Mouse (Mus musculus) intestine, postnatal 0 days (tissue): ENCODE results near the gene 5730522E02Rik. TPM values are rescaled to one million over a fixed set of nuclear protein-coding genes. Genes with fewer than 3 reads are reported as not detected.
"Not testable (repeated sequence)": the region's sequence is repeated elsewhere in the genome, so short reads cannot be mapped to it uniquely, and the experiment has no call there.

Experiments used
- ATAC-seq: fragments of 200-750 bp; cut with Nextera tagmentation; 2 replicates; pipeline ENCODE4 v1.8.0; 2017; ENCODE audit warnings: mild to moderate bottlenecking, moderate TSS enrichment, moderate library complexity
- H3K27ac ChIP-seq: fragments of 300-500 bp; sonication (generic); 2 replicates; pipeline ENCODE4 v1.5.1; 2014; ENCODE audit warnings: mild to moderate bottlenecking, low read depth, low read length, moderate library complexity
- H3K27me3 ChIP-seq: fragments of 300-500 bp; sonication (generic); replicated peaks from 2 replicates; pipeline ENCODE4 v1.6.1; 2014; ENCODE audit warnings: low read length, mixed read lengths; ENCODE audit not compliant: control insufficient read depth, insufficient read depth
- H3K36me3 ChIP-seq: fragments of 300-500 bp; sonication (generic); 2 replicates; pipeline ENCODE4 v1.6.1; 2014; ENCODE audit warnings: mild to moderate bottlenecking, moderate library complexity; ENCODE audit not compliant: control insufficient read depth, insufficient read depth
- H3K4me1 ChIP-seq: fragments of 300-500 bp; sonication (generic); replicated peaks from 2 replicates; pipeline ENCODE4 v1.6.1; 2014; ENCODE audit warnings: antibody characterized with exemption, low read length, mixed read lengths; ENCODE audit not compliant: control insufficient read depth, insufficient read depth
- H3K4me2 ChIP-seq: fragments of 300-500 bp; sonication (generic); replicated peaks from 2 replicates; pipeline ENCODE4 v1.6.1; 2014; ENCODE audit warnings: low read depth, mild to moderate bottlenecking, moderate library complexity
- H3K4me3 ChIP-seq: fragments of 300-500 bp; sonication (generic); 2 replicates; pipeline ENCODE4 v1.5.1; 2014; ENCODE audit warnings: low read depth, low read length
- H3K9ac ChIP-seq: fragments of 300-500 bp; sonication (generic); 2 replicates; pipeline ENCODE4 v1.6.1; 2014; ENCODE audit warnings: mild to moderate bottlenecking, low read depth, low read length
- H3K9me3 ChIP-seq: fragments of 300-500 bp; sonication (generic); 2 replicates; pipeline ENCODE4 v1.6.1; 2016; ENCODE audit warnings: mixed run types; ENCODE audit not compliant: control insufficient read depth
- CTCF ChIP-seq: sonication (generic); IDR thresholded peaks from 2 replicates; pipeline ENCODE4 v1.5.1; 2016; ENCODE audit warnings: low read depth, mild to moderate bottlenecking, control low read depth, antibody characterized with exemption, moderate library complexity
- WGBS: fragments of 180-500 bp; shearing (Covaris S2); extraction: QIAGEN DNeasy Blood & Tissue Kit; methylation state at CpG from one replicate; pipeline ENCODE4 v1.1.7; 2014; 5-methylcytosine and 5-hydroxymethylcytosine counted together
- polyA plus RNA-seq: library from polyadenylated mRNA; unstranded; fragments of >200 nt; fragmentation: Nextera tagmentation; extraction: Ambion mirVana; gene quantifications from 2 replicates; pipeline ENCODE4 v1.2.1, GENCODE M21; 2015

Gene 5730522E02Rik
- polyA plus RNA-seq, result 0.59 and 0.77 TPM in 2 replicates

DNA sequence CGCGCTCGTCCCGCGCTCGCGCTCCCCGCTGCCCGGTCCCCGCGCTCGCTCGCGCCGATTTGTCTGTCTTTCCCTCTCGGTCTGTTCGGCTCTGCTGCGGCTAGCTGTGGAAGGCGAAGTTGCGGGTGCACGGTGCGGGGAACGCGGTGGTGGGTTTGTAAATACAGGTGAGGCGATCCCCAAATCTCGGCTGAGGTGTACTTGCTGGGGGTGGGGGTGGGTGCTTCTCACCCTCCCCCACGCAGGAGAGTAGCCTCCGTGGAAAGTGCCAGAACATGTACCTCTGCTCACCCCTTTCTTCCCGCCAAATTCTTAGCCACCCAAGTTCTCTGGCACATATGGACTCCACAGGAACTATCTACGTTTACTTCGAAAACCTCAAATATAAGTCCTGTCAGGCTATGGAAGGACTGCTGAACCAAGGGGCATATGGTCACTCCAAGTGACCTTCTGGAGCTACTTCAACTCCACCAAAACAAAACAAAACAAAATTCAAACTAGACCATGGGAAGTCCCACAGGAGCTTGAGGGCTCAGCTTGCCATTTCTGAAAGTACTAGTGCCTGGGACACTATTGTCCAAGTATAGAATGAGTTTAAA is at the start of gene 5730522E02Rik:
TSS of gene 5730522E02Rik (minus strand) at position 182 of the 599 bp plus-strand sequence.
- Histone ChIP-seq H3K9ac (peak within 1 kb of the TSS; percentile 93), H3K36me3 (no peaks in the 10 kb centered on the region), H3K27ac (peak within 1 kb of the TSS; percentile 96), H3K27me3 (no peaks in the 10 kb centered on the region), H3K4me3 (peak within 1 kb of the TSS; percentile 68), H3K4me1 (no peaks in the 10 kb centered on the region; the same call in 1 of the 2 replicates), H3K4me2 (peak within 1 kb of the TSS; percentile 93), H3K9me3 (no peaks in the 10 kb centered on the region)
- no peak for ATAC-seq
- under 1% methylated on average over 30 of the region's 31 CpGs for WGBS
- no peak for TF ChIP-seq CTCF

DNA sequence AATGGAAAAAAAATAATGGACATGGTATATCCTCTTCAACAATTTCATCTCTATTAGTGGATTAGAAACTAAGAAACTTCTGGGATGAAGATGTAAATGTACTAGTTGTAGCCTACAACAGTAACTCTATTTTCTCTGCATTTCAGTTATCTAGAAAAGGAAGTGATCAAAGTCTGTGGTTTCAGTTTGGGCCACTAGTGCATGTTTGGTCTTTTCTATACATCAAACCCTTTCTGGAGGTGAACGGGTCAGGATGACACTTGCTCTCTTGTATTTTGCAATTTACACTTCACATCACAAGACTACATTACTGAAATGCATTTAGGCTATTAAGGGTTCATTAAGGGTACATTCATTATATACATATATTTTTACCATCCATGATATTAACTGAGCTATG is 26.0 kb upstream of the 5730522E02Rik start:
- ATAC-seq, result no peak
- no peaks in the 10 kb centered on the region for H3K36me3 ChIP-seq
- WGBS, result 85% methylated on average over 1 of the region's 1 CpGs

DNA sequence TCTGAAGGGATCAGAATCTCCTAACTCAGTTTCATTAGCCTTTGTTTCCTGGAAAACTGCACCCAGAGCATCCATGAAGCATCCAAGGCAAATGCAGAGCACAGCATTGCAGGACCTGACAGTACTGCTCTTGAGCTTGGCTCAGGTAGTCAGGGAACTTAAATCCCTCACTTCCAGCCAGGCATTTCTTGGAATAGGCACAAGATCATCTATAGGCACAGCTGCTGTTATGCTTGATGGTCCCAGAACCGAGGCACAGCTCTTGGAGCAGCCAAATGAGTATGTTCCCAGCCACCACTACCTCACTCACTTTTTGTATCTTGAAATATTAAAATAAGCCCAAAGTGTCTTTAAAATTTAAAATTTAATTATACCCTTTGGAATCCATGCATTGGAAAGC is 19.3 kb upstream of the 5730522E02Rik start:
- no peaks in the 10 kb centered on the region for H3K36me3 ChIP-seq

More for the DNA sequence above, 26.0 kb upstream of the 5730522E02Rik start:
- no peak overlapping the region for H3K27ac ChIP-seq
- no peak for TF ChIP-seq CTCF
- H3K9me3 ChIP-seq, result no peaks in the 10 kb centered on the region
- H3K4me1 ChIP-seq, result no peaks in the 10 kb centered on the region; the same call in 1 of the 2 replicates
- H3K4me3 ChIP-seq, result no peak overlapping the region
- no peak overlapping the region for H3K4me2 ChIP-seq
- no peaks in the 10 kb centered on the region for H3K27me3 ChIP-seq
- no peak overlapping the region for H3K9ac ChIP-seq

DNA sequence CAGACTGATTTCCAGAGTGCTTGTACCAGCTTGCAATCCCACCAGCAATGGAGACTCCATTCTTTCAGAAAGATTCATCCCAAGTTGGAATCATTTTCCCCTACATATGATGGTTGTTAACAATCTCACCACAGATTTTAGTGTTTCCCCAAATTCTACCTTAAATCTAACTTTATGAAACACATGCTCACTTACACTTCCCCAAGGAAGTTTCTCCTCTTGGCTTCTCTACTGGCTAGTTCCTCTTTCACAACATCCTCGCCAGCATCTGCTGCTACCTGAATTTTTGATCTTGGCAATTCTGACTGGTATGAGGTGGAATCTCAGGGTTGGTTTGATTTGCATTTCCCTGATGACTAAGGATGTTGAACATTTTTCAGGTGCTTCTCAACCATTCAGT is 3.1 kb upstream of the 5730522E02Rik start:
- not testable (repeated sequence) for H3K9me3 ChIP-seq, H3K27ac ChIP-seq, H3K27me3 ChIP-seq, H3K4me2 ChIP-seq, ATAC-seq, H3K4me3 ChIP-seq, H3K9ac ChIP-seq, H3K36me3 ChIP-seq, H3K4me1 ChIP-seq
- WGBS, result 88% methylated on average over 1 of the region's 1 CpGs

More for the DNA sequence above, 19.3 kb upstream of the 5730522E02Rik start:
- Histone ChIP-seq H3K4me2 (no peak overlapping the region), H3K4me1 (no peaks in the 10 kb centered on the region; the same call in 1 of the 2 replicates), H3K4me3 (no peak overlapping the region), H3K27me3 (no peaks in the 10 kb centered on the region), H3K27ac (no peak overlapping the region), H3K9ac (no peak overlapping the region), H3K9me3 (no peaks in the 10 kb centered on the region)
- TF ChIP-seq CTCF, result no peak
- WGBS, result 78% methylated on average over 1 of the region's 1 CpGs
- no peak for ATAC-seq

DNA sequence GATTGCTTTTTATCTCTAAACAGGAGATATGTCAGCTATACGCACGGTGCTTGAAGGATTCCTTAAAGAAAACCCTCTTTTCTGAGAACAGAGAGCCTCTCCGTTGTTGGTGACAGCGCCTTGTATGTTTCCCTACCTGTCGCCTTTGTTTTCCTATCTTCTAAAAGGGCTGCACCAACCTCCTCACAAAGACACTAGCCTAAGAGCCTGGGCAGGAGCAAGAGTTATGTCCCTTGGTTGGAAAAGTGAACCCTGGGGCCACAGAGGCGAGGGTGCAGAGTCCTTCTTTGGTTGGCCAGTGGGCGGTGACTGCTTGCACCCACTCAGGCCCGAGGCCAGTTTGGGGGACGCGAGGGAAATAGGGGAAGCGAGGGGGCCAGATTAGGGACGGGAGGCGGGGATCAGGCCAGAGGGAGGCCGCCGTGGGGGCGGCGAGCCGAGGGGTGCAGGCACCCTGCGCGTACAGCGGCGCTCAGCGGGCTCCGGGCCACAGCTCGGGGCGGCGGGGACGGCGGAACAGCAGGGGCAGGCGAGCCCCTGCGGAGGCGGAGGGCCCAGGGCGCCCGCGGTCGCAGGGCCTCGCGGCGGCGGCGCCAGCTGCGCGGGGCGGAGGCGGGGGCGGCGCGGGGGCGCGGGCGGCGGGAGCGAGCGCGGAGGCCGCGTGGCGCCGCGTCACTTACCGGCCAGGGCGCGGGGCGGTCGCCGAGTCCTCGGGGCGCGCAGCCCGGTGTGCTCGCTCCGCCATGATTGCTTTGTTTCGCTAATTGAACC is 567 bp downstream of the 5730522E02Rik start:
- Histone ChIP-seq H3K4me2 (peak overlapping the region; percentile 93), H3K36me3 (no peaks in the 10 kb centered on the region), H3K27me3 (no peaks in the 10 kb centered on the region), H3K9ac (peak overlapping the region; percentile 93), H3K27ac (peak overlapping the region; percentile 96), H3K9me3 (no peaks in the 10 kb centered on the region), H3K4me3 (peak overlapping the region; percentile 68), H3K4me1 (no peaks in the 10 kb centered on the region; the same call in 1 of the 2 replicates)
- peak; percentile 94 for ATAC-seq
- 1% methylated on average over 62 of the region's 73 CpGs for WGBS
- peak; percentile 34; the same call in 1 of the 2 replicates for TF ChIP-seq CTCF

DNA sequence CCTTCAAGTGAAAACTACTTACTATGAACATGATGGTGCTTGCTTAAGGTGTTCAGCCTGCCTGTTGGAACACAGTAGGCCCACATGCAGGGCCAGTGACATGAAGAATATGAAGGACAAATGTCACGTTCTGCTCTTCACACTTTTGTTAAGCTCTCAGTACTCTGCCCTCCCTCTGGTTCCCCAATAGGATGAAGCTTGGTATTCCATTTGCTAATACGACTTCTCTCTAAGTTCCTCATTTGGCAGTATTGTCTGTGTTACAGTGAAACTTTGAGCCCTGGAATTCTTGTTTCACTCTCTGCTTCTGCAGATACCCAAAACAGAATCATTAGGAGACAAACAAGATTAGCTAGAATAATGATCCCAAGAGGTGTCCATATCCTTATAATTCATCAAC is 7.1 kb downstream of the 5730522E02Rik start:
- no peak overlapping the region for H3K9ac ChIP-seq
- no peaks in the 10 kb centered on the region for H3K4me1 ChIP-seq
- whole genome bisulfite sequencing, result 71% methylated on average over 2 of the region's 2 CpGs
- H3K4me2 ChIP-seq, result no peak overlapping the region
- no peaks in the 10 kb centered on the region for H3K27me3 ChIP-seq
- no peak overlapping the region for H3K27ac ChIP-seq
- no peak for TF ChIP-seq CTCF
- no peak overlapping the region for H3K4me3 ChIP-seq
- H3K36me3 ChIP-seq, result no peaks in the 10 kb centered on the region
- ATAC-seq, result no peak
- no peaks in the 10 kb centered on the region for H3K9me3 ChIP-seq
